Mouse (Mus musculus) hindbrain, postnatal 0 days (tissue): ENCODE measurements at regions not wholly inside any gene's neighbourhood (a gene's known extent, or its start where the extent isn't known, plus 50 kb on each side); places are given as distances from the start of the nearest gene placed in this dataset.
"Not testable (repeated sequence)": the region's sequence is repeated elsewhere in the genome, so short reads cannot be mapped to it uniquely, and the experiment has no call there.

Source experiments
- ATAC-seq: fragments of 200-750 bp; cut with Nextera tagmentation; 2 replicates; pipeline ENCODE4 v1.8.0; 2017; ENCODE audit warnings: mild to moderate bottlenecking, moderate TSS enrichment, moderate library complexity
- DNase-seq: peaks from one replicate; pipeline ENCODE4 v3.0.0-alpha.2; 2015; ENCODE audit warnings: low spot score
- H3K27ac ChIP-seq: fragments of 300-500 bp; sonication (generic); 2 replicates; pipeline ENCODE4 v1.5.1; 2014; ENCODE audit warnings: mild to moderate bottlenecking
- H3K27me3 ChIP-seq: fragments of 300-500 bp; sonication (generic); 2 replicates; pipeline ENCODE4 v1.6.1; 2014; ENCODE audit warnings: low read length, mixed read lengths; ENCODE audit not compliant: insufficient read depth
- H3K36me3 ChIP-seq: fragments of 300-500 bp; sonication (generic); 2 replicates; pipeline ENCODE4 v1.6.1; 2014; ENCODE audit warnings: low read length, mixed read lengths; ENCODE audit not compliant: insufficient read depth
- H3K4me1 ChIP-seq: fragments of 300-500 bp; sonication (generic); 2 replicates; pipeline ENCODE4 v1.6.1; 2014; ENCODE audit warnings: antibody characterized with exemption, low read length, mixed read lengths; ENCODE audit not compliant: insufficient read depth
- H3K4me2 ChIP-seq: fragments of 300-500 bp; sonication (generic); 2 replicates; pipeline ENCODE4 v1.6.1; 2014; ENCODE audit warnings: low read depth, mild to moderate bottlenecking, low read length, moderate library complexity, mixed read lengths
- H3K4me3 ChIP-seq: fragments of 300-500 bp; sonication (generic); 2 replicates; pipeline ENCODE4 v1.5.1; 2014; ENCODE audit warnings: low read length
- H3K9ac ChIP-seq: fragments of 300-500 bp; sonication (generic); replicated peaks from 2 replicates; pipeline ENCODE4 v1.6.1; 2014; ENCODE audit warnings: mild to moderate bottlenecking, low read length, moderate library complexity, mixed read lengths
- H3K9me3 ChIP-seq: fragments of 300-500 bp; sonication (generic); 2 replicates; pipeline ENCODE4 v1.6.1; 2016; ENCODE audit warnings: low read length, mixed read lengths
- CTCF ChIP-seq: IDR thresholded peaks from 2 replicates; pipeline ENCODE4 v1.5.1; 2016; ENCODE audit warnings: antibody characterized with exemption, control low read depth, low read depth
- WGBS: fragments of 180-500 bp; shearing (Covaris S2); extraction: QIAGEN DNeasy Blood & Tissue Kit; methylation state at CpG from one replicate; pipeline ENCODE4 v1.1.7; 2014; 5-methylcytosine and 5-hydroxymethylcytosine counted together

- Histone ChIP-seq H3K36me3 (no peaks in the 10 kb centered on the region), H3K9ac (no peak overlapping the region), H3K27me3 (no peaks in the 10 kb centered on the region), H3K9me3 (no peaks in the 10 kb centered on the region), H3K4me3 (no peak overlapping the region), H3K4me2 (no peak overlapping the region), H3K4me1 (no peaks in the 10 kb centered on the region), H3K27ac (no peak overlapping the region)
- ATAC-seq = no peak
- no peak for DNase-seq
- WGBS = 74% methylated on average over 2 of the region's 2 CpGs
- no peak for TF ChIP-seq CTCF
Observed at GRCm38 (mm10) chr1:108102607-108103006, 512.8 kb downstream of the Serpinb8 start.

DNA sequence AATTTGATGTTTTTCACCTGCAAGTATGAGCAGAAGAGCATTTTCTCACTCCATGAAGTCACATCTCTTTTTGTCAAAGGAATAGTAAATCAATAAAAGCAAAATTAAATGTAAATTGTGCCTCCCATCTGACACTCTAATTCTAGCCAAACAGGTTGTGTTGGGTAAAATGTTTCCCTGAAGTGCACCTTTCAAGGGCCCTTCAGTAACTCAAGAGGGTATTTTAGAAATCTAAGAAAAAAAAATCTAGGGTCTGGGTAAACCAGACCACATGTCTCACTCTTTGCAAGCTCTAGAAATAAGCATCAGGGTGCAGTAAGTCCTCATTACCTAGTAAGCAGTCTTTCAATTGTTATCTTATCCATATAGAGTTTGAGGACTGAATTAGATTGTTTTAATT, 521.2 kb downstream of the Serpinb8 start:
- no peak for ATAC-seq

DNA sequence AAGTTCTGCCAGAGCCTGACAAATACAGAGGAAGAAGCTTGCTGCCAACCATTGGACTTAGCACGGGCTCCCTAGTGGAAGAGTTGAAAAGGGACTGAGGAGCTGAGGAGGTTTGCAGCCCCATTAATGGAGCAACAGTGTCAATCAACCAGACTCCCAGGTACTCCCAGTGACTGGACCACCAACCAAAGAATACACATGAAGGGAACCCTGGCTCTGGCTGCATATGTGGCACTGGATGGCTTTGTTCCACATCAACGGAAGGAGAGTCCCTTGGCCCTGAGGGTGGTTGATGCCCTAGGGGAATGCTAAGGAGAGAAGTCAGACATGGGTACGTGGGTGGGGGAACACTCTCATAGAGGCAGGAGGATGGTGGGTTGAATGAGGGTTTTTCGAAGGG, 537.6 kb downstream of the Serpinb8 start:
- Histone ChIP-seq H3K36me3 (no peaks in the 10 kb centered on the region), H3K9me3 (no peaks in the 10 kb centered on the region), H3K27ac (no peak overlapping the region), H3K27me3 (no peaks in the 10 kb centered on the region), H3K4me1 (no peaks in the 10 kb centered on the region), H3K9ac (no peak overlapping the region), H3K4me3 (no peak overlapping the region), H3K4me2 (no peak overlapping the region)
- no peak for TF ChIP-seq CTCF
- WGBS = 85% methylated on average over 4 of the region's 4 CpGs
- ATAC-seq (no peak), DNase-seq (no peak)

More for the DNA sequence above, 521.2 kb downstream of the Serpinb8 start:
- DNase-seq = no peak
- H3K4me3 ChIP-seq = no peak overlapping the region
- no peak overlapping the region for H3K4me2 ChIP-seq
- no peak overlapping the region for H3K27ac ChIP-seq
- H3K9ac ChIP-seq = no peak overlapping the region
- H3K9me3 ChIP-seq = no peaks in the 10 kb centered on the region
- no peaks in the 10 kb centered on the region for H3K4me1 ChIP-seq
- H3K27me3 ChIP-seq = no peaks in the 10 kb centered on the region
- H3K36me3 ChIP-seq = no peaks in the 10 kb centered on the region
- TF ChIP-seq CTCF = no peak

- DNase-seq (no peak), ATAC-seq (no peak)
- Histone ChIP-seq H3K36me3 (no peaks in the 10 kb centered on the region), H3K4me1 (no peaks in the 10 kb centered on the region), H3K4me3 (no peak overlapping the region), H3K4me2 (no peak overlapping the region), H3K27me3 (no peaks in the 10 kb centered on the region), H3K27ac (no peak overlapping the region), H3K9me3 (no peaks in the 10 kb centered on the region), H3K9ac (no peak overlapping the region)
- WGBS = 88% methylated on average over 1 of the region's 1 CpGs
- no peak for TF ChIP-seq CTCF
Observed at GRCm38 (mm10) chr1:108132006-108132405, 542.2 kb downstream of the Serpinb8 start.

- H3K27me3 ChIP-seq, H3K27ac ChIP-seq, H3K36me3 ChIP-seq, H3K9ac ChIP-seq, DNase-seq, H3K9me3 ChIP-seq, H3K4me3 ChIP-seq, ATAC-seq, H3K4me2 ChIP-seq, H3K4me1 ChIP-seq: not testable (repeated sequence)
- 79% methylated on average over 5 of the region's 5 CpGs for WGBS
Observed at GRCm38 (mm10) chr1:108135346-108135745, 545.5 kb downstream of the Serpinb8 start.

- TF ChIP-seq CTCF = no peak
- ATAC-seq = no peak
- 81% methylated on average over 1 of the region's 1 CpGs for WGBS
Observed at GRCm38 (mm10) chr1:108144114-108144513, 554.3 kb downstream of the Serpinb8 start.

GRCm38 (mm10) chr1:108181350-108182167, 591.8 kb downstream of the Serpinb8 start:
- peak; percentile 45; the same call in 1 of the 2 replicates for ATAC-seq
- no peaks in the 10 kb centered on the region for H3K27me3 ChIP-seq
- H3K4me2 ChIP-seq = no peak overlapping the region
- H3K36me3 ChIP-seq = no peaks in the 10 kb centered on the region
- no peak for TF ChIP-seq CTCF
- no peaks in the 10 kb centered on the region for H3K4me1 ChIP-seq
- WGBS = 47% methylated on average over 3 of the region's 3 CpGs
- no peaks in the 10 kb centered on the region for H3K9me3 ChIP-seq
- peak; percentile 40 for DNase-seq
- H3K4me3 ChIP-seq = no peak overlapping the region
- no peak overlapping the region for H3K27ac ChIP-seq
- no peak overlapping the region for H3K9ac ChIP-seq

More at GRCm38 (mm10) chr1:108144114-108144513, 554.3 kb downstream of the Serpinb8 start:
- no peak overlapping the region for H3K9ac ChIP-seq
- H3K27ac ChIP-seq = no peak overlapping the region
- H3K4me2 ChIP-seq = no peak overlapping the region
- no peak overlapping the region for H3K4me3 ChIP-seq
- no peaks in the 10 kb centered on the region for H3K4me1 ChIP-seq
- H3K9me3 ChIP-seq = no peaks in the 10 kb centered on the region
- no peaks in the 10 kb centered on the region for H3K36me3 ChIP-seq
- no peaks in the 10 kb centered on the region for H3K27me3 ChIP-seq
- DNase-seq = no peak
